Mouse (Mus musculus) heart, embryonic 14.5 days (tissue): ENCODE measurements around the gene Myl4. TPM values are rescaled to one million over a fixed set of nuclear protein-coding genes. Genes with fewer than 3 reads are reported as not detected.
"Not testable (repeated sequence)": the region's sequence is repeated elsewhere in the genome, so short reads cannot be mapped to it uniquely, and the experiment has no call there.

ENCODE experiments used
- ATAC-seq: fragments of 200-750 bp; cut with Nextera tagmentation; 2 replicates; pipeline ENCODE4 v1.8.0; 2017; ENCODE audit warnings: low read depth, moderate TSS enrichment; ENCODE audit not compliant: insufficient number of reproducible peaks, insufficient read depth, low FRiP score
- H3K27ac ChIP-seq, 2 experiments: fragments of 200-500 bp in 1 of 2; fragments of 300-500 bp in 1 of 2; sonication (generic) in 1 of 2; replicated peaks in 1 of 2; 2 replicates each; pipeline ENCODE4 v1.5.1; 2012 to 2014; ENCODE audit warnings: low read depth in 2 of 2, low read length in 2 of 2, control low read depth in 1 of 2, mild to moderate bottlenecking in 1 of 2, mixed read lengths in 1 of 2; ENCODE audit not compliant: control insufficient read depth in 1 of 2, insufficient read depth in 1 of 2
- H3K27me3 ChIP-seq: fragments of 300-500 bp; sonication (generic); 2 replicates; pipeline ENCODE4 v1.6.1; 2014; ENCODE audit warnings: mild to moderate bottlenecking, low read length, control low read depth; ENCODE audit not compliant: control insufficient read depth, insufficient read depth
- H3K36me3 ChIP-seq: fragments of 300-500 bp; sonication (generic); 2 replicates; pipeline ENCODE4 v1.6.1; 2014; ENCODE audit warnings: mild to moderate bottlenecking, control low read depth, low read length, mixed read lengths; ENCODE audit not compliant: control insufficient read depth, insufficient read depth
- H3K4me1 ChIP-seq, 2 experiments: fragments of 200-500 bp in 1 of 2; fragments of 300-500 bp in 1 of 2; sonication (generic) in 1 of 2; 2 replicates each; pipeline ENCODE4 v1.6.1; 2012 to 2014; ENCODE audit warnings: low read length in 2 of 2, control low read depth in 1 of 2, mixed read lengths in 1 of 2; ENCODE audit not compliant: control insufficient read depth in 2 of 2, insufficient read depth in 2 of 2
- H3K4me2 ChIP-seq: fragments of 300-500 bp; sonication (generic); 2 replicates; pipeline ENCODE4 v1.6.1; 2014; ENCODE audit warnings: mild to moderate bottlenecking, low read length
- H3K4me3 ChIP-seq, 2 experiments: fragments of 200-500 bp in 1 of 2; fragments of 300-500 bp in 1 of 2; sonication (generic) in 1 of 2; 2 replicates each; pipeline ENCODE4 v1.5.1; 2012 to 2014; ENCODE audit warnings: low read length in 2 of 2, mild to moderate bottlenecking in 2 of 2, control low read depth in 1 of 2, low read depth in 1 of 2, moderate library complexity in 1 of 2; ENCODE audit not compliant: control insufficient read depth in 1 of 2, insufficient read depth in 1 of 2
- H3K9ac ChIP-seq: fragments of 300-500 bp; sonication (generic); 2 replicates; pipeline ENCODE4 v1.6.1; 2014; ENCODE audit warnings: mild to moderate bottlenecking, low read length
- H3K9me3 ChIP-seq: fragments of 300-500 bp; sonication (generic); 2 replicates; pipeline ENCODE4 v1.6.1; 2016; ENCODE audit warnings: low read length, control low read depth; ENCODE audit not compliant: control insufficient read depth
- WGBS: fragments of 180-500 bp; shearing (Covaris S2); extraction: QIAGEN DNeasy Blood & Tissue Kit; methylation state at CpG from one replicate; pipeline ENCODE4 v1.1.7; 2014; 5-methylcytosine and 5-hydroxymethylcytosine counted together
- polyA plus RNA-seq: library from polyadenylated mRNA; unstranded; fragments of >200 nt; fragmentation: Nextera tagmentation; extraction: Ambion mirVana; gene quantifications from 2 replicates; pipeline ENCODE4 v1.2.1, GENCODE M21; 2014

The Myl4 gene
- polyA plus RNA-seq, 1 experiment from 2014 or later: 2,941 TPM

GRCm38 (mm10) chr11:104539811-104540210 lies 10.7 kb upstream of the Myl4 start:
- no peaks in the 10 kb centered on the region for H3K27me3 ChIP-seq
- no peak for ATAC-seq
- H3K27ac ChIP-seq: no peak overlapping the region
- peaks cover 17% of the 10 kb centered on the region for H3K36me3 ChIP-seq
- 91% methylated on average over 5 of the region's 5 CpGs for WGBS
- H3K4me3 ChIP-seq: no peak overlapping the region
- H3K4me1 ChIP-seq: peaks cover 1 to 9% of the 10 kb centered on the region in 2 experiments; a peak in 2 of 4 replicates
- H3K9ac ChIP-seq: no peak overlapping the region
- no peaks in the 10 kb centered on the region for H3K9me3 ChIP-seq
- H3K4me2 ChIP-seq: no peak overlapping the region

GRCm38 (mm10) chr11:104543337-104543736 lies 7.1 kb upstream of the Myl4 start:
- H3K9me3 ChIP-seq, H3K4me3 ChIP-seq, H3K36me3 ChIP-seq, ATAC-seq, H3K4me2 ChIP-seq, H3K9ac ChIP-seq, H3K27ac ChIP-seq, H3K27me3 ChIP-seq: not testable (repeated sequence)
- 68% methylated on average over 2 of the region's 2 CpGs for WGBS
- H3K4me1 ChIP-seq: peaks cover 5 to 23% of the 10 kb centered on the region in 2 experiments; a peak in 3 of 4 replicates

GRCm38 (mm10) chr11:104544507-104544906 lies 6.0 kb upstream of the Myl4 start:
- peaks cover 5 to 31% of the 10 kb centered on the region in 2 experiments; a peak in 3 of 4 replicates for H3K4me1 ChIP-seq
- H3K4me2 ChIP-seq: no peak overlapping the region
- H3K4me3 ChIP-seq: no peak overlapping the region
- H3K36me3 ChIP-seq: 0 out of 2 replicates have a peak, but pooled peaks cover 5% of the 10 kb centered on the region
- WGBS: 51% methylated on average over 2 of the region's 2 CpGs
- no peak overlapping the region for H3K9ac ChIP-seq
- 0 out of 4 replicates have a peak overlapping the region, but pooled peaks of 1 of the 2 experiments have one; percentile 31 for H3K27ac ChIP-seq
- no peak for ATAC-seq
- H3K27me3 ChIP-seq: no peaks in the 10 kb centered on the region
- no peaks in the 10 kb centered on the region for H3K9me3 ChIP-seq

- H3K36me3 ChIP-seq: no peaks in the 10 kb centered on the region
- no peaks in the 10 kb centered on the region for H3K27me3 ChIP-seq
- H3K9ac ChIP-seq: no peak overlapping the region
- H3K27ac ChIP-seq: no peak overlapping the region
- 74% methylated on average over 3 of the region's 3 CpGs for WGBS
- H3K9me3 ChIP-seq: no peaks in the 10 kb centered on the region
- H3K4me2 ChIP-seq: no peak overlapping the region
- ATAC-seq: no peak
- no peak overlapping the region for H3K4me3 ChIP-seq
- peaks cover 5 to 25% of the 10 kb centered on the region in 2 experiments; a peak in 3 of 4 replicates for H3K4me1 ChIP-seq
Measured at GRCm38 (mm10) chr11:104547502-104547901, 3.0 kb upstream of the Myl4 start.

- Histone ChIP-seq H3K9me3 (no peaks in the 10 kb centered on the region), H3K27ac (peak overlapping the region; percentile 91 to 96), H3K36me3 (no peaks in the 10 kb centered on the region), H3K4me3 (peak overlapping the region; percentile 82 to 88), H3K9ac (peak overlapping the region; percentile 99), H3K4me2 (peak overlapping the region; percentile 73), H3K27me3 (no peaks in the 10 kb centered on the region), H3K4me1 (peaks cover 4 to 23% of the 10 kb centered on the region in 2 experiments; a peak in 3 of 4 replicates)
- under 1% methylated on average over 41 of the region's 53 CpGs for WGBS
- ATAC-seq: peak; percentile 62
Measured at GRCm38 (mm10) chr11:104549438-104550405, 741 bp upstream of the Myl4 start.

- no peaks in the 10 kb centered on the region for H3K36me3 ChIP-seq
- H3K9ac ChIP-seq: 0 out of 2 replicates have a peak overlapping the region, but pooled peaks have one; percentile 42
- no peaks in the 10 kb centered on the region for H3K27me3 ChIP-seq
- H3K4me3 ChIP-seq: 0 out of 4 replicates have a peak overlapping the region, but pooled peaks of 1 of the 2 experiments have one; percentile 2
- no peaks in the 10 kb centered on the region for H3K9me3 ChIP-seq
- H3K27ac ChIP-seq: peak overlapping the region; percentile 89 to 95
- WGBS: 24% methylated on average over 4 of the region's 4 CpGs
- peak overlapping the region; percentile 29 for H3K4me2 ChIP-seq
- peaks cover 18 to 41% of the 10 kb centered on the region in 2 experiments for H3K4me1 ChIP-seq
- no peak for ATAC-seq
Measured at GRCm38 (mm10) chr11:104558065-104558464, 7.6 kb downstream of the Myl4 start.

- Histone ChIP-seq H3K9me3 (no peaks in the 10 kb centered on the region), H3K9ac (peak overlapping the region; percentile 25; the same call in 1 of the 2 replicates), H3K4me1 (peaks cover 18 to 47% of the 10 kb centered on the region in 2 experiments), H3K4me2 (peak overlapping the region; percentile 18; the same call in 1 of the 2 replicates), H3K36me3 (no peaks in the 10 kb centered on the region), H3K27me3 (no peaks in the 10 kb centered on the region), H3K4me3 (no peak overlapping the region), H3K27ac (peak overlapping the region; percentile 89 to 95)
- 38% methylated on average over 4 of the region's 4 CpGs for WGBS
- ATAC-seq: no peak
Measured at GRCm38 (mm10) chr11:104558651-104559403, 8.4 kb downstream of the Myl4 start.
